Mouse (Mus musculus): ENCODE results near the gene Olfr679. TPM values are rescaled to one million over a fixed set of nuclear protein-coding genes. Genes with fewer than 3 reads are reported as not detected.
"Not testable (repeated sequence)": the region's sequence is repeated elsewhere in the genome, so short reads cannot be mapped to it uniquely, and the experiment has no call there.

The Olfr679 gene
- not detected in 2 replicates for polyA plus RNA-seq (2014; fragmentation: Nextera tagmentation; extraction: Ambion mirVana)

- Histone ChIP-seq H3K9ac (ENCODE audit: low read length) (no peak within 1 kb of the TSS), H3K27ac (ENCODE audit: low read depth, low read length) (no peak within 1 kb of the TSS), H3K4me2 (ENCODE audit: low read length) (no peak within 1 kb of the TSS), H3K4me1 (ENCODE audit: control insufficient read depth, insufficient read depth, low read length) (no peaks in the 10 kb centered on the region), H3K27me3 (replicated peaks; ENCODE audit: control insufficient read depth, insufficient read depth, low read length) (no peaks in the 10 kb centered on the region), H3K4me3 (ENCODE audit: low read depth, low read length) (no peak within 1 kb of the TSS), H3K36me3 (ENCODE audit: control insufficient read depth, insufficient read depth, low read length) (no peaks in the 10 kb centered on the region), H3K9me3 (replicated peaks; ENCODE audit: control insufficient read depth, low read length) (no peaks in the 10 kb centered on the region)
- no peak for DNase-seq (ENCODE audit: low spot score)
- ATAC-seq, result no peak
- WGBS, result 45% methylated on average over 1 of the region's 1 CpGs
Measured at GRCm38 (mm10) chr7:105080905-105081304, at the start of gene Olfr679. TSS of gene Olfr679 (plus strand) at chr7:105081205.

- Histone ChIP-seq H3K9ac (ENCODE audit: low read length) (no peak within 1 kb of the TSS), H3K4me2 (ENCODE audit: low read length) (no peak within 1 kb of the TSS), H3K36me3 (ENCODE audit: control insufficient read depth, insufficient read depth, low read length) (no peaks in the 10 kb centered on the region), H3K4me3 (ENCODE audit: low read depth, low read length) (no peak within 1 kb of the TSS), H3K9me3 (replicated peaks; ENCODE audit: control insufficient read depth, low read length) (no peaks in the 10 kb centered on the region), H3K4me1 (ENCODE audit: control insufficient read depth, insufficient read depth, low read length) (no peaks in the 10 kb centered on the region), H3K27me3 (replicated peaks; ENCODE audit: control insufficient read depth, insufficient read depth, low read length) (no peaks in the 10 kb centered on the region), H3K27ac (ENCODE audit: low read depth, low read length) (no peak within 1 kb of the TSS)
- no peak for DNase-seq (ENCODE audit: low spot score)
- no peak for ATAC-seq
Measured at GRCm38 (mm10) chr7:105032398-105032797, 48.6 kb upstream of the Olfr679 start, which contains the start of gene Olfr676. TSS of gene Olfr676 (plus strand) at chr7:105032698.

- WGBS, result 61% methylated on average over 5 of the region's 5 CpGs
- H3K27ac ChIP-seq (ENCODE audit: low read depth, low read length); H3K4me3 ChIP-seq (ENCODE audit: low read depth, low read length); H3K27me3 ChIP-seq (replicated peaks; ENCODE audit: control insufficient read depth, insufficient read depth, low read length); ATAC-seq; H3K9ac ChIP-seq (ENCODE audit: low read length); H3K4me2 ChIP-seq (ENCODE audit: low read length); H3K4me1 ChIP-seq (ENCODE audit: control insufficient read depth, insufficient read depth, low read length); H3K36me3 ChIP-seq (ENCODE audit: control insufficient read depth, insufficient read depth, low read length); H3K9me3 ChIP-seq (replicated peaks; ENCODE audit: control insufficient read depth, low read length); DNase-seq (ENCODE audit: low spot score): not testable (repeated sequence)
Measured at GRCm38 (mm10) chr7:105033836-105034235, 47.2 kb upstream of the Olfr679 start.

- H3K4me3 ChIP-seq (ENCODE audit: low read depth, low read length), result no peak overlapping the region
- no peaks in the 10 kb centered on the region for H3K27me3 ChIP-seq (replicated peaks; ENCODE audit: control insufficient read depth, insufficient read depth, low read length)
- H3K27ac ChIP-seq (ENCODE audit: low read depth, low read length), result no peak overlapping the region
- no peaks in the 10 kb centered on the region for H3K9me3 ChIP-seq (replicated peaks; ENCODE audit: control insufficient read depth, low read length)
- H3K9ac ChIP-seq (ENCODE audit: low read length), result no peak overlapping the region
- H3K4me1 ChIP-seq (ENCODE audit: control insufficient read depth, insufficient read depth, low read length), result no peaks in the 10 kb centered on the region
- no peak overlapping the region for H3K4me2 ChIP-seq (ENCODE audit: low read length)
- peak; percentile 1 for DNase-seq (ENCODE audit: low spot score)
- no peak for ATAC-seq
- H3K36me3 ChIP-seq (ENCODE audit: control insufficient read depth, insufficient read depth, low read length), result no peaks in the 10 kb centered on the region
Measured at GRCm38 (mm10) chr7:105058951-105059350, 22.1 kb upstream of the Olfr679 start.

- no peak within 1 kb of the TSS for H3K4me3 ChIP-seq (ENCODE audit: low read depth, low read length)
- no peaks in the 10 kb centered on the region for H3K27me3 ChIP-seq (replicated peaks; ENCODE audit: control insufficient read depth, insufficient read depth, low read length)
- H3K9ac ChIP-seq (ENCODE audit: low read length), result no peak within 1 kb of the TSS
- H3K27ac ChIP-seq (ENCODE audit: low read depth, low read length), result no peak within 1 kb of the TSS
- H3K4me2 ChIP-seq (ENCODE audit: low read length), result no peak within 1 kb of the TSS
- DNase-seq (ENCODE audit: low spot score), result no peak
- ATAC-seq, result no peak
- no peaks in the 10 kb centered on the region for H3K4me1 ChIP-seq (ENCODE audit: control insufficient read depth, insufficient read depth, low read length)
- 89% methylated on average over 1 of the region's 1 CpGs for WGBS
- no peaks in the 10 kb centered on the region for H3K9me3 ChIP-seq (replicated peaks; ENCODE audit: control insufficient read depth, low read length)
- no peaks in the 10 kb centered on the region for H3K36me3 ChIP-seq (ENCODE audit: control insufficient read depth, insufficient read depth, low read length)
Measured at GRCm38 (mm10) chr7:105064175-105064574, 16.8 kb upstream of the Olfr679 start, which contains the start of gene Olfr678. TSS of gene Olfr678 (plus strand) at chr7:105064475.

- H3K27me3 ChIP-seq (replicated peaks; ENCODE audit: control insufficient read depth, insufficient read depth, low read length); ATAC-seq; H3K4me1 ChIP-seq (ENCODE audit: control insufficient read depth, insufficient read depth, low read length); H3K4me3 ChIP-seq (ENCODE audit: low read depth, low read length); H3K4me2 ChIP-seq (ENCODE audit: low read length); H3K36me3 ChIP-seq (ENCODE audit: control insufficient read depth, insufficient read depth, low read length); H3K9ac ChIP-seq (ENCODE audit: low read length); H3K27ac ChIP-seq (ENCODE audit: low read depth, low read length); DNase-seq (ENCODE audit: low spot score); H3K9me3 ChIP-seq (replicated peaks; ENCODE audit: control insufficient read depth, low read length): not testable (repeated sequence)
Measured at GRCm38 (mm10) chr7:105092717-105093116, 11.7 kb downstream of the Olfr679 start, which contains the start of gene Olfr680-ps1. TSS of gene Olfr680-ps1 (minus strand) at chr7:105092817.

- Histone ChIP-seq H3K4me1 (ENCODE audit: control insufficient read depth, insufficient read depth, low read length) (no peaks in the 10 kb centered on the region), H3K27ac (ENCODE audit: low read depth, low read length) (no peak within 1 kb of the TSS)
Measured at GRCm38 (mm10) chr7:105116536-105116935, 35.5 kb downstream of the Olfr679 start, which contains the start of gene Olfr681. TSS of gene Olfr681 (plus strand) at chr7:105116836.

More at GRCm38 (mm10) chr7:105116536-105116935, 35.5 kb downstream of the Olfr679 start, which contains the start of gene Olfr681:
- Histone ChIP-seq H3K36me3 (ENCODE audit: control insufficient read depth, insufficient read depth, low read length) (no peaks in the 10 kb centered on the region), H3K4me3 (ENCODE audit: low read depth, low read length) (no peak within 1 kb of the TSS), H3K4me2 (ENCODE audit: low read length) (no peak within 1 kb of the TSS), H3K9me3 (replicated peaks; ENCODE audit: control insufficient read depth, low read length) (no peaks in the 10 kb centered on the region), H3K9ac (ENCODE audit: low read length) (no peak within 1 kb of the TSS), H3K27me3 (replicated peaks; ENCODE audit: control insufficient read depth, insufficient read depth, low read length) (no peaks in the 10 kb centered on the region)
- DNase-seq (ENCODE audit: low spot score) (no peak), ATAC-seq (no peak)

Other genes with a start within 250 kb of the Olfr679 start
- not detected in 2 replicates for gene Usp17lb, start 238.6 kb upstream of the Olfr679 start, polyA plus RNA-seq (2014; fragmentation: Nextera tagmentation; extraction: Ambion mirVana)
- gene Usp17la, start 224.2 kb upstream of the Olfr679 start, polyA plus RNA-seq (2014; fragmentation: Nextera tagmentation; extraction: Ambion mirVana), result not detected in 2 replicates
- gene Olfr665, start 203.2 kb upstream of the Olfr679 start, polyA plus RNA-seq (2014; fragmentation: Nextera tagmentation; extraction: Ambion mirVana), result not detected in 2 replicates
- not detected in 2 replicates for gene Olfr666, start 185.3 kb upstream of the Olfr679 start, polyA plus RNA-seq (2014; fragmentation: Nextera tagmentation; extraction: Ambion mirVana)
- gene Olfr667, start 159.7 kb upstream of the Olfr679 start, polyA plus RNA-seq (2014; fragmentation: Nextera tagmentation; extraction: Ambion mirVana), result not detected in 2 replicates
- not detected in 2 replicates for gene Olfr668, start 153.1 kb upstream of the Olfr679 start, polyA plus RNA-seq (2014; fragmentation: Nextera tagmentation; extraction: Ambion mirVana)
- not detected in 2 replicates for gene Olfr669, start 147.0 kb upstream of the Olfr679 start, polyA plus RNA-seq (2014; fragmentation: Nextera tagmentation; extraction: Ambion mirVana)
- gene Olfr670, start 118.6 kb upstream of the Olfr679 start, polyA plus RNA-seq (2014; fragmentation: Nextera tagmentation; extraction: Ambion mirVana), result not detected in 2 replicates
- not detected in 2 replicates for gene Olfr671, start 102.1 kb upstream of the Olfr679 start, polyA plus RNA-seq (2014; fragmentation: Nextera tagmentation; extraction: Ambion mirVana)
- gene Olfr672, start 79.2 kb upstream of the Olfr679 start, polyA plus RNA-seq (2014; fragmentation: Nextera tagmentation; extraction: Ambion mirVana), result not detected in 2 replicates
- not detected in 2 replicates for gene Olfr675, start 52.7 kb upstream of the Olfr679 start, polyA plus RNA-seq (2014; fragmentation: Nextera tagmentation; extraction: Ambion mirVana)
- not detected in 2 replicates for gene Olfr676, start 48.5 kb upstream of the Olfr679 start, polyA plus RNA-seq (2014; fragmentation: Nextera tagmentation; extraction: Ambion mirVana)
- gene Olfr677, start 29.8 kb upstream of the Olfr679 start, polyA plus RNA-seq (2014; fragmentation: Nextera tagmentation; extraction: Ambion mirVana), result not detected in 2 replicates
- not detected in 2 replicates for gene Olfr678, start 16.7 kb upstream of the Olfr679 start, polyA plus RNA-seq (2014; fragmentation: Nextera tagmentation; extraction: Ambion mirVana)
- gene Olfr680-ps1, start 11.6 kb downstream of the Olfr679 start, polyA plus RNA-seq (2014; fragmentation: Nextera tagmentation; extraction: Ambion mirVana), result not detected in 2 replicates
- gene Olfr681, start 35.6 kb downstream of the Olfr679 start, polyA plus RNA-seq (2014; fragmentation: Nextera tagmentation; extraction: Ambion mirVana), result not detected in 2 replicates
- not detected in 2 replicates for gene Olfr683, start 65.8 kb downstream of the Olfr679 start, polyA plus RNA-seq (2014; fragmentation: Nextera tagmentation; extraction: Ambion mirVana)
- not detected in 2 replicates for gene Olfr684, start 82.4 kb downstream of the Olfr679 start, polyA plus RNA-seq (2014; fragmentation: Nextera tagmentation; extraction: Ambion mirVana)
- gene Olfr685, start 104.8 kb downstream of the Olfr679 start, polyA plus RNA-seq (2014; fragmentation: Nextera tagmentation; extraction: Ambion mirVana), result not detected in 2 replicates
- gene Olfr686, start 126.3 kb downstream of the Olfr679 start, polyA plus RNA-seq (2014; fragmentation: Nextera tagmentation; extraction: Ambion mirVana), result not detected in 2 replicates
- not detected in 2 replicates for gene Olfr688, start 206.9 kb downstream of the Olfr679 start, polyA plus RNA-seq (2014; fragmentation: Nextera tagmentation; extraction: Ambion mirVana)
- not detected in 2 replicates for gene Olfr689, start 230.0 kb downstream of the Olfr679 start, polyA plus RNA-seq (2014; fragmentation: Nextera tagmentation; extraction: Ambion mirVana)

Data from forebrain, embryonic 14.5 days (tissue).